Mouse (Mus musculus) monocyte, adult 59 days (primary cell): Measurements from ENCODE around the gene Scgb1c1. TPM values are rescaled to one million over a fixed set of nuclear protein-coding genes. Genes with fewer than 3 reads are reported as not detected.

Source experiments
- total RNA-seq, 2 experiments: library from RNA; stranded (reverse); gene quantifications; one replicate each; pipeline ENCODE4 v1.2.4; 2023

Gene Scgb1c1
- not detected for total RNA-seq

GRCm38 (mm10) chr7:140844905-140845665 lies at the start of gene Scgb1c1:
TSS of gene Scgb1c1 (plus strand) at chr7:140845547.

DNA sequence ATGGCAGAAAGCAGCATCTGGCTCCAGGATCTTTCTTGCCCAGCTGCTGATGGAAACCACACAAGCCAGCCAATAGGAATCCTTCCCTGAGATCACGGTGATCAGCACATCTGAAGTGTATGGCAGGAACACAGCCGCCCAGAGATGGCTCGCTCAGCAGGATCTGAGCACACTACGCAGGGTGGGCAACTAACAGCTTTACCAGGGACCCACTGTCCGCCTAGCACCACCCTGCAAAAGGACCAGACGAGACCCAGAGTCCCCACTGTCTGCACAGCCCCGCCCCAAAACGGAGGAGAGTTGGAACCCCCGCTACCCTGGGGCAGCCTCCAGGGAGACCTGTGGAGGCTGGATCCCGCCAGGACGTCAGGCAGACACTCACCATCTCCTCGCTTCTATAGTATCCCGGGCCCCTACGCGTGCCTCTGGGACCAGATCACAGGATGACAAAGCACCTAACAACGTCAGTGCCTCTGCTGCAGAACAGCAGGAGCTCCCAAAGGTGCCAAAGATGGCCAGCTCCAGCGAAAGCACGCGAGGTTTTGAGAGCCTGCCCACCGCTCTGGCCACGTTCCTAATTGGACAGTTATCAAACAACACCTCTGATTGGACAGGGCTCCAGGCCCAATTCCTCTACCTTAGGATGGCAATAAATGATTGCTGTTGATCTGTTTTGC lies 23.6 kb upstream of the Scgb1c1 start, which contains the start of gene Zfp941:
TSS of gene Zfp941 (minus strand) at position 526 of the 677 bp plus-strand sequence.

GRCm38 (mm10) chr7:140834968-140835757 lies 10.2 kb upstream of the Scgb1c1 start, which contains the start of gene Urah:
TSS of gene Urah (plus strand) at chr7:140835018.

DNA sequence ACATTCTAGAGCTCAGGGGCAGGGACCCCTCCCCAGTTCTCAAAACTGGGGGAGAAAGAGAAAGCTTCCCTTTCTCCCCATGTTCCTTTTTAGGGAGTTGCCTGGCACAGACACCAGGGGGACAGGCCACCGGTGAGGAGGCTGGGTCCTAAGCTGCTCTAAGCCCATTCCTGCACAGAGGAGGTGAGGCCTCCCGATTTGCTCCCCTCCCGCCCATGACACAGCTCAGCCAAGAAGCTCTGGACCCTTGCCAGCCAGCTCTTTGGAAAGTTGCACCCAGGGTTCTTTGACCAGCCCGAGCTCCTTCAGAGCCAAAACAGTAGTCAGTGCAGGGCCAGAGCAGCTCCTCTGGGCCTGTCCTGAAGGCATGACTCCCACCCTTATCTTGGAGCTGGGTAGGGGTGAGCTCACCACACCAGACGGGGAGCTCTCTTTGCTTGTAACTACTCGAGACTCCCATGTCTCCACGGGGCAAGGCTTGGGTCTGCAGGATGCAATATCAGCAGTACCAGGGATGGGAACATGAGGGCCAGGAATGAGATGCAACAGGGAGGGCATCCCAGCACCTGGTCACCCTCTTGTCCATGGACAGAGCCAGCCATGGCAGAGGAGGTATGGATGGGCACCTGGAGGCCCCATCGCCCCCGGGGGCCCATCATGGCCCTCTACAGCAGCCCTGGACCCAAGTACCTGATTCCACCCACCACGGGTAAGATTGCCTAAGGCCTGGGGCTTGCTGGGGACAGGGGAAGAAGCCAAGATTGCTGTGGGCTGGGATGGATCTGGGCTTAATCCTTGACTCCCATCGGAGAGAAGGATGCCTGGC lies 2.6 kb downstream of the Scgb1c1 start, which contains the start of gene Odf3:
TSS of gene Odf3 (plus strand) at position 51 of the 826 bp plus-strand sequence.

GRCm38 (mm10) chr7:140855860-140856784 lies 10.8 kb downstream of the Scgb1c1 start, which contains the start of gene Gm45785:
TSS of gene Gm45785 (minus strand) at chr7:140856331.

DNA sequence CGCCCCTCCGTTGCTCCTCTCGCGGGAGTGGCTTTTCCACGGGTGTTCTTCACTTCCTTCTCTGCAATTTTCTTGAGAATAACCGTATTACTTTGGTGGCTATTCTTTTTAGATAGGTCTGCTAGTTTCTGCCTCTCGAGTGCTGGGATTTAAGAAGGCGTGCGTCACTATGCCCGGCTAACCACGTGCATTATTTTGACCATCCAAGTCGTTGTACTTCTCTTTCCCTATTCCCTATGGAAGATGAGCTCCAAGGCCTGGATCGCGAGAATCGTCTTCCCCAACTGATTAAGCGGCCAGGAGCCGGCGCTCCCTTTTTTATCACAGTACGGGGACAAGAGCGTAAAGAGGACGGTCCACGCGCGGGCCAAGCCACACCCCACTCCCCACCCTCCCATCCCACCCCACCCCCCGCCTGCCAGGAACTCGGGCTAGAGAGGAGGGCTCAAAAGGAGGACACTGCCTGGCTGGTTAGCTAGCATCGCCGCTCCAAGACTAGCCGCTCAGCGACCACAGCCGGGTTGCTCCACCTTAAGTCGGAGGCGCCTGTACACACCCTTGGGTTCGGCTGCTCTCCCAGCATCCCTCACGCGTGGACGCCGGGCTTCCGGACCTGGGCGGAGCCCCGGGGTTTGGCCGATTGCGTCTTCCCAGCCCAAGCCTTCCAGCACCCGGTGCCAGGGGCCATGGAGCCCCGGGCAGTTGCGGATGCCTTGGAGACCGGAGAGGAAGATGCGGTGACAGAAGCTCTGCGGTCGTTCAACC lies 11.6 kb downstream of the Scgb1c1 start, which contains the start of gene Ric8a:
TSS of gene Ric8a (plus strand) at position 173 of the 765 bp plus-strand sequence.

DNA sequence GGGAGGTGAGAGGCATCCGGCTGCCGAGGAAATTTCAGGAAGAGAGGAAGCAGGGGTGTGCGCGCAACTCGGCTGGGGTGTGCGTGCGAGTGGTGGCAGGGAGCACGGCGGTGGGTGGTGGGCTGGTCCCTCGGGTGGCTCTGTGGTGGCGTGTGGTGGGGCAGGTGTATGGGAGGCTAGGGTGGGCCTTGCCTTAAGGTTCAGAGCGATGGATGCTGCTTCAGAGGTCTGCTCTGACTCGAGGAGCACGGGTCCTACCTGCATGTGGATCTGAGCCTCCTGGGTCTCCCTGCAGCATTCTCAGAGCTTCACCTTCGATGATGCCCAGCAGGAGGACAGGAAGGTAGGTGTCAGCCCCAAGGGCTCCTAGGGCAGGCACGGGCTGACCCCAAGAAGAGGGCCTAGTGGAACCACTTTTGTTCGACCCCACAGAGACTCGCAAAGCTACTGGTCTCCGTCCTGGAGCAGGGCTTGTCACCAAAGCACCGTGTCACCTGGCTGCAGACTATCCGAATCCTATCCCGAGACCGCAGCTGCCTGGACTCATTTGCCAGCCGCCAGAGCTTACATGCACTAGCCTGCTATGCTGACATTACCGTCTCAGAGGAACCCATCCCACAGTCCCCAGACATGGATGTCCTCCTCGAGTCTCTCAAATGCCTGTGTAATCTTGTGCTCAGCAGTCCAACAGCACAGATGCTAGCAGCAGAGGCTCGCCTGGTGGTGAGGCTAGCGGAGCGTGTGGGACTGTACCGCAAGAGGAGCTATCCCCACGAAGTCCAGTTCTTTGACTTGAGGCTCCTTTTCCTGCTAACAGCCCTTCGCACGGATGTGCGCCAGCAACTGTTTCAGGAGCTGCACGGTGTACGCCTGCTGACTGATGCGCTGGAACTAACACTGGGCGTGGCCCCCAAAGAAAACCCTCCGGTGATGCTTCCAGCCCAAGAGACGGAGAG lies 12.5 kb downstream of the Scgb1c1 start, which contains the start of gene Bet1l:
TSS of gene Bet1l (minus strand) at position 28 of the 956 bp plus-strand sequence.

DNA sequence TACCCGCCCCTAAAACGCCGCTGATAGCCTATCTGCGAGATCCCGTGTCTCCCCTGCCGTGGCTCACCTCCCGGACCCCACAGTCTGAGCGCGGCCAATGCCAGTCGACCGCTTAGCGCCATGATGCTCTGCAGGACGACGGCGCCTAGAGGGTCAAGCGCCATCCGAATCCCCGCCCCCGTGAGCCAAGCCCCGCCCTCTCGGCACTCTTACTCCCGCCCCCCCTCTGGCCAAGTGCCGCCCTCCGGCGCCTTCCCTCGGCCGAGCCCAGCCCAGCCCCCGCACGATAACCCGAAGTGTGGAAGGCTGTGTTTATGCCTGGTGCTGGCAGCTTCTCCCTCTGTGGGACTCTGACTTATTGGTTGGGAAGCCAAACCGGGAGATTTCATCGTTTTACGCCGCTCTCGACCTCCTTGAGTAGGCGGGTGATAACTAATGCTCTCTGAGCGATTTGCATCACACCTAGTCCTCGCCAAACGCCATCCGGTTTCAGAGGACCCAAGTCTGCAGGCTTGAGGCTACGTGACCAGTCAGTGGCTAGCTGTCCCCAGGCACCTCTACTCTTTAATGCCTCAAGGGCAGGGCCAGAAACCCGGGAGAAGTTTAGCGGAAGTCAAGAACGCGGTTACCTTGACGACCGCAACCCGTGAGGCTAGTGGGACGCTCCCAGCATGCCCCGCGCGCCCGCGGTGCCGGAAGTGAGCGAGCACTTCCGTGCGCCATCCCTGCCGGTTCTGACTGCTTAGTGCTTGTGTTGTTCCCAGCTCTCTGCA lies 36.5 kb downstream of the Scgb1c1 start, which contains the start of the genes Psmd13 and Sirt3:
TSS of gene Psmd13 (plus strand) at position 273 of the 773 bp plus-strand sequence.
TSS of gene Sirt3 (minus strand) at position 614 of the 773 bp plus-strand sequence.

Other genes starting within 250 kb of the Scgb1c1 start
- gene Olfr46, start 244.3 kb upstream of the Scgb1c1 start, total RNA-seq: not detected
- not detected for gene Olfr61, start 216.6 kb upstream of the Scgb1c1 start, total RNA-seq
- gene Olfr53, start 199.1 kb upstream of the Scgb1c1 start, total RNA-seq: not detected
- gene Olfr539, start 185.6 kb upstream of the Scgb1c1 start, total RNA-seq: not detected
- not detected for gene Olfr45, start 163.6 kb upstream of the Scgb1c1 start, total RNA-seq
- gene Olfr541, start 148.3 kb upstream of the Scgb1c1 start, total RNA-seq: not detected
- not detected for gene Cyp2e1, start 81.8 kb upstream of the Scgb1c1 start, total RNA-seq
- gene Syce1, start 57.7 kb upstream of the Scgb1c1 start, total RNA-seq: not detected
- gene Zfp941, start 23.4 kb upstream of the Scgb1c1 start, total RNA-seq: under 1 TPM in 1 of 2 experiments, not detected in 1; 0.16 TPM
- not detected for gene Urah, start 10.5 kb upstream of the Scgb1c1 start, total RNA-seq
- gene Odf3, start 2.3 kb downstream of the Scgb1c1 start, total RNA-seq: not detected
- gene Gm45785, start 10.8 kb downstream of the Scgb1c1 start, total RNA-seq: not detected
- 100 to 1,000 TPM in 1 of 2 experiments, 10 to 100 TPM in 1; 99.0 to 111 TPM for gene Ric8a, start 11.4 kb downstream of the Scgb1c1 start, total RNA-seq
- 10 to 100 TPM; 20.9 to 27.1 TPM for gene Bet1l, start 12.0 kb downstream of the Scgb1c1 start, total RNA-seq
- 10 to 100 TPM; 75.0 to 81.5 TPM for gene Psmd13, start 36.4 kb downstream of the Scgb1c1 start, total RNA-seq
- 10 to 100 TPM; 11.4 to 16.2 TPM for gene Sirt3, start 36.8 kb downstream of the Scgb1c1 start, total RNA-seq
- not detected for gene Cox8b, start 54.9 kb downstream of the Scgb1c1 start, total RNA-seq
- gene Nlrp6, start 75.4 kb downstream of the Scgb1c1 start, total RNA-seq: not detected
- gene Pgghg, start 95.8 kb downstream of the Scgb1c1 start, total RNA-seq: 10 to 100 TPM; 21.1 to 25.3 TPM
- gene Ifitm5, start 104.7 kb downstream of the Scgb1c1 start, total RNA-seq: 1 to 10 TPM; 3.9 to 6.1 TPM
- gene Gm45717, start 110.4 kb downstream of the Scgb1c1 start, total RNA-seq: not detected
- gene Ifitm2, start 110.4 kb downstream of the Scgb1c1 start, total RNA-seq: 1,000 to 10,000 TPM; 1,104 to 1,118 TPM
- 10 to 100 TPM; 85.9 to 92.5 TPM for gene Ifitm1, start 121.7 kb downstream of the Scgb1c1 start, total RNA-seq
- gene Ifitm3, start 165.2 kb downstream of the Scgb1c1 start, total RNA-seq: 1,000 to 10,000 TPM; 1,975 to 2,125 TPM
- gene Ifitm6, start 172.4 kb downstream of the Scgb1c1 start, total RNA-seq: 100 to 1,000 TPM; 424 to 464 TPM
- gene Gm17387, start 183.6 kb downstream of the Scgb1c1 start, total RNA-seq: not detected
- under 1 TPM in 1 of 2 experiments, not detected in 1; 0.27 TPM for gene B4galnt4, start 215.6 kb downstream of the Scgb1c1 start, total RNA-seq
- 1 to 10 TPM; 5.5 to 7.9 TPM for gene Pkp3, start 232.7 kb downstream of the Scgb1c1 start, total RNA-seq